Mouse (Mus musculus) forebrain, embryonic 13.5 days (tissue): ENCODE data around the gene Mnt. TPM values are rescaled to one million over a fixed set of nuclear protein-coding genes. Genes with fewer than 3 reads are reported as not detected.

Source experiments
- ATAC-seq: fragments of 200-750 bp; cut with Nextera tagmentation; 2 replicates; pipeline ENCODE4 v1.8.0; 2017
- H3K27ac ChIP-seq: fragments of 300-500 bp; sonication (generic); 2 replicates; pipeline ENCODE4 v1.5.1; 2015; ENCODE audit warnings: inconsistent platforms, mild to moderate bottlenecking, moderate library complexity
- H3K27me3 ChIP-seq: fragments of 300-500 bp; sonication (generic); 2 replicates; pipeline ENCODE4 v1.6.1; 2015; ENCODE audit warnings: mild to moderate bottlenecking, inconsistent platforms
- H3K36me3 ChIP-seq: fragments of 300-500 bp; sonication (generic); 2 replicates; pipeline ENCODE4 v1.6.1; 2015; ENCODE audit warnings: mild to moderate bottlenecking, inconsistent platforms; ENCODE audit not compliant: poor library complexity, severe bottlenecking
- H3K4me1 ChIP-seq: fragments of 300-500 bp; sonication (generic); 2 replicates; pipeline ENCODE4 v1.6.1; 2015; ENCODE audit warnings: inconsistent platforms
- H3K4me2 ChIP-seq: fragments of 300-500 bp; sonication (generic); 2 replicates; pipeline ENCODE4 v1.6.1; 2015; ENCODE audit warnings: inconsistent platforms, mild to moderate bottlenecking, moderate library complexity
- H3K4me3 ChIP-seq: fragments of 300-500 bp; sonication (generic); 2 replicates; pipeline ENCODE4 v1.5.1; 2015; ENCODE audit warnings: mild to moderate bottlenecking, inconsistent platforms
- H3K9ac ChIP-seq: fragments of 300-500 bp; sonication (generic); 2 replicates; pipeline ENCODE4 v1.6.1; 2015; ENCODE audit warnings: mild to moderate bottlenecking, inconsistent platforms
- H3K9me3 ChIP-seq: fragments of 300-500 bp; sonication (generic); replicated peaks from 2 replicates; pipeline ENCODE4 v1.6.1; 2016; ENCODE audit warnings: inconsistent platforms
- WGBS: fragments of 180-500 bp; shearing (Covaris S2); methylation state at CpG from one replicate; pipeline ENCODE4 v1.1.7; 2015; 5-methylcytosine and 5-hydroxymethylcytosine counted together
- polyA plus RNA-seq: library from polyadenylated mRNA; unstranded; fragments of >200 nt; fragmentation: Nextera tagmentation; extraction: Ambion mirVana; gene quantifications from 2 replicates; pipeline ENCODE4 v1.2.1, GENCODE M21; 2015

Gene Mnt
- polyA plus RNA-seq, 1 experiment from 2014 or later = 6.8 TPM

GRCm38 (mm10) chr11:74840739-74841138 lies 10.0 kb downstream of the Mnt start:
- Histone ChIP-seq H3K27ac (no peak overlapping the region), H3K36me3 (peaks cover 52% of the 10 kb centered on the region)
- ATAC-seq = no peak

GRCm38 (mm10) chr11:74841366-74841765 lies 10.6 kb downstream of the Mnt start:
- peaks cover 53% of the 10 kb centered on the region for H3K36me3 ChIP-seq

More at GRCm38 (mm10) chr11:74840739-74841138, 10.0 kb downstream of the Mnt start:
- Histone ChIP-seq H3K4me3 (no peak overlapping the region), H3K9me3 (no peaks in the 10 kb centered on the region; the same call in 1 of the 2 replicates), H3K4me2 (no peak overlapping the region), H3K4me1 (peaks cover 25% of the 10 kb centered on the region), H3K9ac (no peak overlapping the region), H3K27me3 (no peaks in the 10 kb centered on the region)
- 90% methylated on average over 8 of the region's 8 CpGs for whole genome bisulfite sequencing

GRCm38 (mm10) chr11:74842045-74842444 lies 11.3 kb downstream of the Mnt start:
- Histone ChIP-seq H3K36me3 (peaks cover 53% of the 10 kb centered on the region), H3K27ac (no peak overlapping the region), H3K27me3 (no peaks in the 10 kb centered on the region), H3K4me1 (peaks cover 19% of the 10 kb centered on the region), H3K9ac (no peak overlapping the region), H3K4me3 (no peak overlapping the region), H3K4me2 (no peak overlapping the region), H3K9me3 (no peaks in the 10 kb centered on the region; the same call in 1 of the 2 replicates)
- no peak for ATAC-seq
- WGBS = 86% methylated on average over 13 of the region's 13 CpGs

More at GRCm38 (mm10) chr11:74841366-74841765, 10.6 kb downstream of the Mnt start:
- peaks cover 25% of the 10 kb centered on the region for H3K4me1 ChIP-seq
- ATAC-seq = no peak
- no peak overlapping the region for H3K27ac ChIP-seq
- no peaks in the 10 kb centered on the region for H3K27me3 ChIP-seq
- H3K4me3 ChIP-seq = no peak overlapping the region
- WGBS = 78% methylated on average over 9 of the region's 9 CpGs
- H3K9me3 ChIP-seq = no peaks in the 10 kb centered on the region; the same call in 1 of the 2 replicates
- H3K4me2 ChIP-seq = no peak overlapping the region
- 0 out of 2 replicates have a peak overlapping the region, but pooled peaks have one; percentile 16 for H3K9ac ChIP-seq

GRCm38 (mm10) chr11:74842656-74843434 lies 12.1 kb downstream of the Mnt start:
- Histone ChIP-seq H3K27me3 (no peaks in the 10 kb centered on the region), H3K9me3 (no peaks in the 10 kb centered on the region; the same call in 1 of the 2 replicates), H3K36me3 (peaks cover 53% of the 10 kb centered on the region), H3K4me2 (no peak overlapping the region), H3K4me3 (no peak overlapping the region), H3K9ac (no peak overlapping the region), H3K27ac (no peak overlapping the region), H3K4me1 (peaks cover 13% of the 10 kb centered on the region)
- no peak for ATAC-seq
- WGBS = 93% methylated on average over 22 of the region's 22 CpGs

GRCm38 (mm10) chr11:74843435-74843714 lies 12.7 kb downstream of the Mnt start:
- WGBS = 90% methylated on average over 2 of the region's 2 CpGs

GRCm38 (mm10) chr11:74843761-74844160 lies 13.0 kb downstream of the Mnt start:
- peaks cover 53% of the 10 kb centered on the region for H3K36me3 ChIP-seq
- no peak overlapping the region for H3K27ac ChIP-seq
- H3K9ac ChIP-seq = no peak overlapping the region
- no peak overlapping the region for H3K4me3 ChIP-seq
- H3K9me3 ChIP-seq = no peaks in the 10 kb centered on the region; the same call in 1 of the 2 replicates
- H3K27me3 ChIP-seq = no peaks in the 10 kb centered on the region
- WGBS = 59% methylated on average over 5 of the region's 5 CpGs
- H3K4me1 ChIP-seq = peaks cover 13% of the 10 kb centered on the region
- ATAC-seq = no peak
- H3K4me2 ChIP-seq = no peak overlapping the region

More at GRCm38 (mm10) chr11:74843435-74843714, 12.7 kb downstream of the Mnt start:
- Histone ChIP-seq H3K4me1 (peaks cover 14% of the 10 kb centered on the region), H3K4me2 (no peak overlapping the region), H3K9ac (no peak overlapping the region), H3K36me3 (peaks cover 53% of the 10 kb centered on the region), H3K27me3 (no peaks in the 10 kb centered on the region), H3K9me3 (no peaks in the 10 kb centered on the region; the same call in 1 of the 2 replicates), H3K27ac (no peak overlapping the region), H3K4me3 (no peak overlapping the region)
- no peak for ATAC-seq

- H3K27ac ChIP-seq = no peak overlapping the region
- peaks cover 6% of the 10 kb centered on the region; the same call in 1 of the 2 replicates for H3K4me1 ChIP-seq
- peaks cover 57% of the 10 kb centered on the region for H3K36me3 ChIP-seq
- no peak for ATAC-seq
- H3K9me3 ChIP-seq = no peaks in the 10 kb centered on the region; the same call in 1 of the 2 replicates
- H3K4me2 ChIP-seq = no peak overlapping the region
- WGBS = 79% methylated on average over 3 of the region's 3 CpGs
- no peak overlapping the region for H3K4me3 ChIP-seq
- H3K27me3 ChIP-seq = no peaks in the 10 kb centered on the region
- no peak overlapping the region for H3K9ac ChIP-seq
These were observed 15.1 kb downstream of the Mnt start for GRCm38 (mm10) chr11:74845784-74846183.

GRCm38 (mm10) chr11:74847919-74848521 lies 17.3 kb downstream of the Mnt start:
- ATAC-seq = peak; percentile 50; the same call in 1 of the 2 replicates
- Histone ChIP-seq H3K4me3 (no peak overlapping the region), H3K9me3 (no peaks in the 10 kb centered on the region; the same call in 1 of the 2 replicates), H3K9ac (no peak overlapping the region), H3K27me3 (no peaks in the 10 kb centered on the region), H3K27ac (no peak overlapping the region), H3K4me1 (peaks cover 6% of the 10 kb centered on the region; the same call in 1 of the 2 replicates), H3K4me2 (no peak overlapping the region), H3K36me3 (peaks cover 55% of the 10 kb centered on the region)
- 5% methylated on average over 13 of the region's 13 CpGs for WGBS

- H3K9ac ChIP-seq = no peak overlapping the region
- no peak overlapping the region for H3K27ac ChIP-seq
- WGBS = 83% methylated on average over 14 of the region's 14 CpGs
- peaks cover 6% of the 10 kb centered on the region; the same call in 1 of the 2 replicates for H3K4me1 ChIP-seq
- H3K9me3 ChIP-seq = no peaks in the 10 kb centered on the region
- H3K4me3 ChIP-seq = no peak overlapping the region
- H3K36me3 ChIP-seq = peaks cover 39% of the 10 kb centered on the region; the same call in 1 of the 2 replicates
- no peak for ATAC-seq
- no peaks in the 10 kb centered on the region for H3K27me3 ChIP-seq
- H3K4me2 ChIP-seq = no peak overlapping the region
These were observed 20.4 kb downstream of the Mnt start for GRCm38 (mm10) chr11:74850998-74851661.

- no peak for ATAC-seq
- no peak overlapping the region for H3K4me3 ChIP-seq
- H3K36me3 ChIP-seq = peaks cover 49% of the 10 kb centered on the region
- 89% methylated on average over 9 of the region's 9 CpGs for WGBS
- H3K9ac ChIP-seq = no peak overlapping the region
- H3K27ac ChIP-seq = no peak overlapping the region
- no peaks in the 10 kb centered on the region for H3K4me1 ChIP-seq
- H3K9me3 ChIP-seq = no peaks in the 10 kb centered on the region
- no peaks in the 10 kb centered on the region for H3K27me3 ChIP-seq
- H3K4me2 ChIP-seq = no peak overlapping the region
These were observed 27.0 kb downstream of the Mnt start for GRCm38 (mm10) chr11:74857756-74858155.

GRCm38 (mm10) chr11:74862129-74862528 lies 31.4 kb downstream of the Mnt start:
- no peaks in the 10 kb centered on the region for H3K9me3 ChIP-seq
- WGBS = 85% methylated on average over 5 of the region's 5 CpGs
- H3K9ac ChIP-seq = no peak overlapping the region
- H3K4me2 ChIP-seq = no peak overlapping the region
- no peak overlapping the region for H3K27ac ChIP-seq
- peaks cover 50% of the 10 kb centered on the region for H3K36me3 ChIP-seq
- no peak overlapping the region for H3K4me3 ChIP-seq
- no peaks in the 10 kb centered on the region for H3K4me1 ChIP-seq
- no peak for ATAC-seq
- H3K27me3 ChIP-seq = no peaks in the 10 kb centered on the region

- H3K4me3 ChIP-seq = no peak overlapping the region
- no peaks in the 10 kb centered on the region for H3K9me3 ChIP-seq
- WGBS = 19% methylated on average over 11 of the region's 11 CpGs
- no peak for ATAC-seq
- no peak overlapping the region for H3K27ac ChIP-seq
- peaks cover 49% of the 10 kb centered on the region for H3K36me3 ChIP-seq
- 0 out of 2 replicates have a peak overlapping the region, but pooled peaks have one; percentile 16 for H3K4me2 ChIP-seq
- no peak overlapping the region for H3K9ac ChIP-seq
- H3K4me1 ChIP-seq = no peaks in the 10 kb centered on the region
- H3K27me3 ChIP-seq = no peaks in the 10 kb centered on the region
These were observed 32.8 kb downstream of the Mnt start for GRCm38 (mm10) chr11:74863471-74863870.
